Mouse (Mus musculus) left cerebral cortex, adult 11 months (tissue): ENCODE data around the gene Ephb1.

Experiments used
- DNase-seq: peaks from one replicate; pipeline ENCODE4 v3.0.0; 2022; ENCODE audit warnings: low spot score

Ephb1 gene

GRCm38 (mm10) chr9:101911176-101911866 is 443.2 kb downstream of the Ephb1 start:
- DNase-seq, result no peak

GRCm38 (mm10) chr9:101909491-101909890 is 445.0 kb downstream of the Ephb1 start:
- DNase-seq, result no peak

- no peak for DNase-seq
These were observed 445.6 kb downstream of the Ephb1 start for GRCm38 (mm10) chr9:101908849-101909248.

- DNase-seq, result no peak
These were observed 446.7 kb downstream of the Ephb1 start for GRCm38 (mm10) chr9:101907747-101908255.

- DNase-seq, result no peak
These were observed 451.1 kb downstream of the Ephb1 start for GRCm38 (mm10) chr9:101903406-101903805.

- DNase-seq, result no peak
These were observed 456.6 kb downstream of the Ephb1 start for GRCm38 (mm10) chr9:101897851-101898250.

- DNase-seq, result no peak
These were observed 471.2 kb downstream of the Ephb1 start for GRCm38 (mm10) chr9:101883295-101883694.

DNA sequence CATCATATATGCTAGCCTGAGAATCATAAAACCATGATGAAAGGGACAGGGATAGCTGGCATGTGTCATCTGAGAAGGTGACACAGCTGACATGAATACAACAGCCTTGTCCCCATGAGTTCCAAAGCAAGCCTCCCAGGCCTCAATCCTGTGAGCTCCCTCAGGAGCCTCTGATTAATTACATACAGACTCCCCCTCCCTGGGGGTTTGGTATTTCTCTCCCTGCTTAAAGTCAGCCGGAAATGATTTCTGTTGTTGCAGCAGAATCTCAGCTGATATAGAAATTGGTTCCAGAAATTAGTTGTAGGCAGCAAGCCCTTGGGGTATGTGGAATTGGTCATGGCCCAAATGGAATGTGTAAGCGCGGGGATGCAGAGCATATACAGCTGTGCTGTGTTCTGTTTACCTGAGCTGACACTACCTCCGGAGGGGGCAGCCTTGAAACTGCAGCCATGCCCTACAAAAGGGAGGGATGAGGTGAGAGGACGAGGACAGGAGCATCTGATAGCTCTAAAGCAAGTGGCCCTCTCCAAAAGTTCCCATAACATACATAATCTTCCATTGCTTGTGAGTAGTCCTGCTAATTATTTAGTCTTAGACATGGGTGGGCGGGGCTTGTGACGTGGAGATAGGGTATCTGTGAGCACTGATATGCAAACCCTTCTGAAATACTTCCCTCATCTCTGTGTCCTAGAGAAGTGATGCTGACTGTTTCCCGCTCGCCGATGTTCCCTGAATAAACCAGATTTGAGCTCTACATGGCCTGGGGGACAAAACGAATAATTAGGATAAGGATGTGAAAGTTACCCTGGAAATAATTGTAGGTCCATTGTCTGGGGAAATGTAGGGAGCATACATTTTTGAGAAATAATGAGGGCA is 477.1 kb downstream of the Ephb1 start:
- DNase-seq, result no peak

- DNase-seq, result no peak
These were observed 479.2 kb downstream of the Ephb1 start for GRCm38 (mm10) chr9:101875306-101875705.
